In genomic region chr4:59670015-59670414, GRCm38 (mm10) we compare ENCODE assay signal across 33 mouse cellular contexts. TPM values are rescaled to one million over a fixed set of nuclear protein-coding genes. Genes with fewer than 3 reads are reported as not detected.
DNase-seq lines count a peak whose midpoint lies in the region; ATAC-seq and TF ChIP-seq lines count a peak whose summit lies in the region.
"Had no signal": no experiment of that assay in that cellular context is flagged by ENCODE, and none has a peak within 500 bp of the region (broad histone marks: within the 10 kb centered on the region; RNA-seq: fewer than 3 reads in every experiment).

No protein-coding gene starts in this region.

- no peak overlapping the region for H3K4me2 ChIP-seq in forebrain, embryonic 16.5 days (ENCODE audit: low read length)
- no peak overlapping the region for H3K4me2 ChIP-seq in forebrain, embryonic 13.5 days
- no peak overlapping the region for H3K4me2 ChIP-seq in hindbrain, postnatal 0 days (ENCODE audit: low read depth, low read length)
- no peak overlapping the region for H3K4me2 ChIP-seq in hindbrain, embryonic 16.5 days (ENCODE audit: low read length)
- H3K4me2 ChIP-seq in liver, embryonic 13.5 days: no peak overlapping the region
- H3K4me2 ChIP-seq: embryonic facial prominence, embryonic 12.5 days; heart, embryonic 13.5 days; hindbrain, embryonic 14.5 days; kidney, embryonic 15.5 days; limb, embryonic 13.5 days; neural tube, embryonic 15.5 days; stomach, embryonic 15.5 days had no signal

- no peak overlapping the region for H3K4me3 ChIP-seq in forebrain, embryonic 16.5 days (replicated peaks; ENCODE audit: low read length)
- no peak overlapping the region for H3K4me3 ChIP-seq in forebrain, embryonic 13.5 days
- H3K4me3 ChIP-seq in hindbrain, postnatal 0 days (ENCODE audit: low read length): no peak overlapping the region
- no peak overlapping the region for H3K4me3 ChIP-seq in hindbrain, embryonic 16.5 days (ENCODE audit: low read length)
- no peak overlapping the region for H3K4me3 ChIP-seq in liver, embryonic 13.5 days (replicated peaks)
- H3K4me3 ChIP-seq: embryonic facial prominence, embryonic 12.5 days; heart, embryonic 13.5 days; kidney, embryonic 15.5 days; layer of hippocampus, adult 2 months; left cerebral cortex, adult 2 months; limb, embryonic 13.5 days; neural tube, embryonic 15.5 days; stomach, embryonic 15.5 days had no signal

- peak; percentile 32; the same call in 1 of the 2 replicates for ATAC-seq in forebrain, embryonic 16.5 days
- no peak for ATAC-seq in forebrain, embryonic 13.5 days
- no peak for ATAC-seq in hindbrain, postnatal 0 days
- no peak for ATAC-seq in hindbrain, embryonic 16.5 days
- no peak for ATAC-seq in liver, embryonic 13.5 days (ENCODE audit: low read depth)
- ATAC-seq: Patski had no signal

- H3K27me3 ChIP-seq in forebrain, embryonic 16.5 days (replicated peaks; ENCODE audit: control insufficient read depth, insufficient read depth, low read length): no peaks in the 10 kb centered on the region
- H3K27me3 ChIP-seq in forebrain, embryonic 13.5 days: no peaks in the 10 kb centered on the region
- H3K27me3 ChIP-seq in hindbrain, postnatal 0 days (ENCODE audit: insufficient read depth, low read length): no peaks in the 10 kb centered on the region
- H3K27me3 ChIP-seq in hindbrain, embryonic 16.5 days (replicated peaks; ENCODE audit: control insufficient read depth, insufficient read depth, low read length): no peaks in the 10 kb centered on the region
- no peaks in the 10 kb centered on the region for H3K27me3 ChIP-seq in liver, embryonic 13.5 days
- H3K27me3 ChIP-seq: embryonic facial prominence, embryonic 12.5 days; heart, embryonic 13.5 days; kidney, embryonic 15.5 days; limb, embryonic 13.5 days; neural tube, embryonic 15.5 days; Patski; stomach, embryonic 15.5 days had no signal

- no peak overlapping the region for H3K27ac ChIP-seq in forebrain, embryonic 16.5 days (ENCODE audit: low read length)
- no peak overlapping the region for H3K27ac ChIP-seq in forebrain, embryonic 13.5 days
- no peak overlapping the region for H3K27ac ChIP-seq in hindbrain, postnatal 0 days
- no peak overlapping the region for H3K27ac ChIP-seq in hindbrain, embryonic 16.5 days (ENCODE audit: low read depth, low read length)
- H3K27ac ChIP-seq in liver, embryonic 13.5 days: 0 out of 2 replicates have a peak overlapping the region, but pooled peaks have one; percentile 4
- H3K27ac ChIP-seq: embryonic facial prominence, embryonic 12.5 days; heart, embryonic 13.5 days; hindbrain, embryonic 14.5 days; kidney, embryonic 15.5 days; layer of hippocampus, adult 2 months; left cerebral cortex, adult 2 months; limb, embryonic 13.5 days; liver, embryonic 14.5 days; macrophage; neural tube, embryonic 15.5 days; stomach, embryonic 15.5 days had no signal

- no peak overlapping the region for H3K9ac ChIP-seq in forebrain, embryonic 16.5 days (replicated peaks; ENCODE audit: low read depth, low read length)
- no peak overlapping the region for H3K9ac ChIP-seq in forebrain, embryonic 13.5 days
- no peak overlapping the region for H3K9ac ChIP-seq in hindbrain, postnatal 0 days (replicated peaks; ENCODE audit: low read length)
- H3K9ac ChIP-seq in hindbrain, embryonic 16.5 days (ENCODE audit: low read depth, low read length): no peak overlapping the region
- H3K9ac ChIP-seq in liver, embryonic 13.5 days: no peak overlapping the region
- H3K9ac ChIP-seq: embryonic facial prominence, embryonic 12.5 days; heart, embryonic 13.5 days; hindbrain, embryonic 14.5 days; kidney, embryonic 15.5 days; limb, embryonic 13.5 days; liver, embryonic 14.5 days; neural tube, embryonic 15.5 days; stomach, embryonic 15.5 days had no signal

- WGBS in forebrain, embryonic 16.5 days: 48% methylated on average over 2 of the region's 2 CpGs
- 94% methylated on average over 2 of the region's 2 CpGs for WGBS in forebrain, embryonic 13.5 days
- 60% methylated on average over 2 of the region's 2 CpGs for WGBS in hindbrain, postnatal 0 days
- 75% methylated on average over 2 of the region's 2 CpGs for WGBS in hindbrain, embryonic 16.5 days
- 71% methylated on average over 2 of the region's 2 CpGs for WGBS in liver, embryonic 13.5 days (ENCODE audit: insufficient replicate concordance)

- no peaks in the 10 kb centered on the region for H3K36me3 ChIP-seq in forebrain, embryonic 16.5 days (ENCODE audit: control insufficient read depth, insufficient read depth)
- no peaks in the 10 kb centered on the region for H3K36me3 ChIP-seq in forebrain, embryonic 13.5 days (ENCODE audit: poor library complexity, severe bottlenecking)
- no peaks in the 10 kb centered on the region for H3K36me3 ChIP-seq in hindbrain, postnatal 0 days (ENCODE audit: insufficient read depth, low read length)
- H3K36me3 ChIP-seq in hindbrain, embryonic 16.5 days (ENCODE audit: control insufficient read depth, insufficient read depth, low read length): no peaks in the 10 kb centered on the region
- H3K36me3 ChIP-seq in liver, embryonic 13.5 days: no peaks in the 10 kb centered on the region
- H3K36me3 ChIP-seq: embryonic facial prominence, embryonic 12.5 days; heart, embryonic 13.5 days; kidney, embryonic 15.5 days; limb, embryonic 13.5 days; neural tube, embryonic 15.5 days; stomach, embryonic 15.5 days had no signal

- no peak for TF ChIP-seq CTCF in hindbrain, postnatal 0 days (IDR thresholded peaks at IDR 0.05; ENCODE audit: low read depth)

- no peaks in the 10 kb centered on the region; the same call in 1 of the 2 replicates for H3K4me1 ChIP-seq in forebrain, embryonic 16.5 days (replicated peaks; ENCODE audit: control insufficient read depth, insufficient read depth, low read length)
- peaks cover 10% of the 10 kb centered on the region for H3K4me1 ChIP-seq in forebrain, embryonic 13.5 days
- no peaks in the 10 kb centered on the region for H3K4me1 ChIP-seq in hindbrain, postnatal 0 days (ENCODE audit: insufficient read depth, low read length)
- H3K4me1 ChIP-seq in hindbrain, embryonic 16.5 days (ENCODE audit: control insufficient read depth, insufficient read depth, low read depth, low read length): peaks cover 2% of the 10 kb centered on the region; the same call in 1 of the 2 replicates
- H3K4me1 ChIP-seq in liver, embryonic 13.5 days (replicated peaks): peaks cover 84% of the 10 kb centered on the region
- H3K4me1 ChIP-seq: stomach, embryonic 15.5 days had no signal

- H3K9me3 ChIP-seq in forebrain, embryonic 16.5 days (ENCODE audit: control insufficient read depth, low read length): no peaks in the 10 kb centered on the region
- H3K9me3 ChIP-seq in forebrain, embryonic 13.5 days (replicated peaks): no peaks in the 10 kb centered on the region
- H3K9me3 ChIP-seq in hindbrain, postnatal 0 days (ENCODE audit: low read length): no peaks in the 10 kb centered on the region
- no peaks in the 10 kb centered on the region for H3K9me3 ChIP-seq in hindbrain, embryonic 16.5 days (ENCODE audit: control insufficient read depth, low read length)
- H3K9me3 ChIP-seq in liver, embryonic 13.5 days (replicated peaks): no peaks in the 10 kb centered on the region
- H3K9me3 ChIP-seq: embryonic facial prominence, embryonic 12.5 days; heart, embryonic 13.5 days; kidney, embryonic 15.5 days; limb, embryonic 13.5 days; neural tube, embryonic 15.5 days; stomach, embryonic 15.5 days had no signal

- peak; percentile 19 for DNase-seq in hindbrain, postnatal 0 days (ENCODE audit: low spot score)
- no peak for DNase-seq in liver, embryonic 13.5 days
- no peak for DNase-seq in liver
- peak; percentile 38 for DNase-seq in telencephalon, adult 2 months (ENCODE audit: low read depth, low spot score)
- no peak for DNase-seq in testis, postnatal 10 days (ENCODE audit: low spot score)
- DNase-seq: adrenal gland, postnatal 25 days; cerebellum, adult 9-10 months; cerebellum, postnatal 36 days; heart, postnatal 10 days; kidney, adult 18-20 months; kidney, postnatal 25 days; lung, adult 2 months; lung, postnatal 10 days; midbrain, embryonic 14.5 days; retina, postnatal 1 day; right cerebral cortex, postnatal 14 days; thymus, adult 18-20 months; thymus, postnatal 25 days had no signal

RNA-seq across cellular contexts. Expression of gene E130308A19Rik, which starts 44.0 kb away (rescaled TPM):
- polyA plus RNA-seq in forebrain, embryonic 16.5 days (2015; fragmentation: Nextera tagmentation; extraction: Ambion mirVana): 24.6 and 29.8 TPM in 2 replicates
- polyA plus RNA-seq in forebrain, embryonic 13.5 days (2015; fragmentation: Nextera tagmentation; extraction: Ambion mirVana): 39.7 and 42.0 TPM in 2 replicates
- 29.2 and 41.9 TPM in 2 replicates for total RNA-seq in hindbrain, postnatal 0 days (2014; rRNA removed)
- 33.8 and 35.7 TPM in 2 replicates for polyA plus RNA-seq in hindbrain, postnatal 0 days (2015; fragmentation: Nextera tagmentation; extraction: Ambion mirVana)
- 37.3 and 43.2 TPM in 2 replicates for polyA plus RNA-seq in hindbrain, embryonic 16.5 days (2015; fragmentation: Nextera tagmentation; extraction: Ambion mirVana)
- polyA plus RNA-seq in liver, embryonic 13.5 days (2015; fragmentation: Nextera tagmentation; extraction: Ambion mirVana): 8.1 and 9.5 TPM in 2 replicates

Comparison
In these comparisons a context has a peak if more than half of its experiments do, and no peak if none do; other contexts are left out.
1. DNase-seq: peak in hindbrain, postnatal 0 days (single experiment) and telencephalon, adult 2 months (single experiment); none in liver, embryonic 13.5 days (single experiment), liver (single experiment) and testis, postnatal 10 days (single experiment).